Mouse (Mus musculus) hindbrain, embryonic 12.5 days (tissue): ENCODE data around the gene Tbpl1. TPM values are rescaled to one million over a fixed set of nuclear protein-coding genes. Genes with fewer than 3 reads are reported as not detected.

Experiments
- ATAC-seq: fragments of 200-750 bp; cut with Nextera tagmentation; 2 replicates; pipeline ENCODE4 v1.8.0; 2017; ENCODE audit warnings: moderate TSS enrichment; ENCODE audit not compliant: low FRiP score
- H3K27ac ChIP-seq: fragments of 300-500 bp; sonication (generic); 2 replicates; pipeline ENCODE4 v1.5.1; 2016; ENCODE audit warnings: mild to moderate bottlenecking
- H3K27me3 ChIP-seq: fragments of 300-500 bp; sonication (generic); 2 replicates; pipeline ENCODE4 v1.6.1; 2016; ENCODE audit warnings: mild to moderate bottlenecking
- H3K36me3 ChIP-seq: fragments of 300-500 bp; sonication (generic); 2 replicates; pipeline ENCODE4 v1.6.1; 2016; ENCODE audit warnings: mild to moderate bottlenecking
- H3K4me1 ChIP-seq: fragments of 300-500 bp; sonication (generic); 2 replicates; pipeline ENCODE4 v1.6.1; 2016
- H3K4me2 ChIP-seq: fragments of 300-500 bp; sonication (generic); replicated peaks from 2 replicates; pipeline ENCODE4 v1.6.1; 2016; ENCODE audit warnings: mild to moderate bottlenecking
- H3K4me3 ChIP-seq: fragments of 300-500 bp; sonication (generic); 2 replicates; pipeline ENCODE4 v1.5.1; 2016; ENCODE audit warnings: mild to moderate bottlenecking
- H3K9ac ChIP-seq: fragments of 300-500 bp; sonication (generic); 2 replicates; pipeline ENCODE4 v1.6.1; 2016; ENCODE audit warnings: mild to moderate bottlenecking, moderate library complexity
- H3K9me3 ChIP-seq: fragments of 300-500 bp; sonication (generic); replicated peaks from 2 replicates; pipeline ENCODE4 v1.6.1; 2016; ENCODE audit warnings: mild to moderate bottlenecking
- WGBS: fragments of 180-500 bp; shearing (Covaris S2); methylation state at CpG from one replicate; pipeline ENCODE4 v1.1.7; 2016; 5-methylcytosine and 5-hydroxymethylcytosine counted together
- polyA plus RNA-seq: library from polyadenylated mRNA; unstranded; fragments of >200 nt; fragmentation: Nextera tagmentation; extraction: Ambion mirVana; gene quantifications from 2 replicates; pipeline ENCODE4 v1.2.1, GENCODE M21; 2016

Tbpl1 gene
- polyA plus RNA-seq, 1 experiment from 2014 or later = 113 TPM

DNA sequence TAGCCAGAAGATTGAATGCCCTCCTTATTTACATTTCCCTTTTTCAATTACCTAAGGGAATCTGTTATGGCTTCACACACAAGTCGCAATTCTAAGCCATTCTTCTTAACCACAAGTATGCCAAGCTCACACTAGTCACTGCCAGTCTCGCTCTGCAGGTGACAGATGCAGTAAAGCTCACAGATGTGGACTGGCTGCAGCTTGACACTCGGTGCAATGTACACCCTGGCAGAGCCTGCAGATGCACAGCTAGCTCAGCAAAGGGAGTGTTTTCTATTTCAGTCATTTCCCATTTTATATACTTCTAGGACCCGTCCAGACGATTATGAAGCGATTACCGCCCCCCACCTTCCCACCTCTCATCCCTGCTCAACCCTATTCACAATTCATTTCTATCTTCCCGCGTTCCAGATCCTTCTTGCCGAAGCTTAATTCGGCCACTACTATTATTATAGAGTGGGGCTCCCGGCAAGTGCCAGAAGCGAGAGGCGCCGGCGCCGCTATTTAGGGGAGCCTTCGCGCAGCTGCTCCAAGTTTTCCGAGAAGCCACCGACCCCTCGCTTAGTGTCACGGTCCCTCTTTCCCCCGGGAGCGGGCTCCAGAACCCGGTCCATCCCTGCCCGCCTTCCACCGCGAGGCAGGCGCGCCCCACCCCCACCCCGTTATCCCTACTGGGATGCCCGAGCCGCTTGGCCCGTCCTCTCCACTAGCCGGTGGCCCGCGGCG, 1.3 kb downstream of the Tbpl1 start:
- H3K36me3 ChIP-seq = no peaks in the 10 kb centered on the region
- ATAC-seq = peak; percentile 81
- H3K27ac ChIP-seq = peak overlapping the region; percentile 96
- no peaks in the 10 kb centered on the region for H3K9me3 ChIP-seq
- peak overlapping the region; percentile 99 for H3K4me3 ChIP-seq
- H3K4me2 ChIP-seq = peak overlapping the region; percentile 92
- H3K9ac ChIP-seq = peak overlapping the region; percentile 98
- under 1% methylated on average over 38 of the region's 39 CpGs for WGBS
- H3K27me3 ChIP-seq = no peaks in the 10 kb centered on the region
- H3K4me1 ChIP-seq = peaks cover 26% of the 10 kb centered on the region

GRCm38 (mm10) chr10:22728257-22728656, 3.5 kb downstream of the Tbpl1 start:
- peaks cover 26% of the 10 kb centered on the region for H3K4me1 ChIP-seq
- H3K4me3 ChIP-seq = no peak overlapping the region
- no peaks in the 10 kb centered on the region for H3K9me3 ChIP-seq
- no peak overlapping the region for H3K4me2 ChIP-seq
- no peaks in the 10 kb centered on the region for H3K36me3 ChIP-seq
- H3K27ac ChIP-seq = no peak overlapping the region
- no peak overlapping the region for H3K9ac ChIP-seq
- ATAC-seq = no peak
- 97% methylated on average over 1 of the region's 1 CpGs for WGBS
- H3K27me3 ChIP-seq = no peaks in the 10 kb centered on the region

GRCm38 (mm10) chr10:22726295-22726694, 5.4 kb downstream of the Tbpl1 start:
- Histone ChIP-seq H3K36me3 (no peaks in the 10 kb centered on the region), H3K27ac (0 out of 2 replicates have a peak overlapping the region, but pooled peaks have one; percentile 25), H3K27me3 (no peaks in the 10 kb centered on the region), H3K9me3 (no peaks in the 10 kb centered on the region), H3K4me1 (peaks cover 26% of the 10 kb centered on the region), H3K9ac (no peak overlapping the region), H3K4me2 (no peak overlapping the region), H3K4me3 (no peak overlapping the region)
- 67% methylated on average over 7 of the region's 7 CpGs for WGBS
- no peak for ATAC-seq

DNA sequence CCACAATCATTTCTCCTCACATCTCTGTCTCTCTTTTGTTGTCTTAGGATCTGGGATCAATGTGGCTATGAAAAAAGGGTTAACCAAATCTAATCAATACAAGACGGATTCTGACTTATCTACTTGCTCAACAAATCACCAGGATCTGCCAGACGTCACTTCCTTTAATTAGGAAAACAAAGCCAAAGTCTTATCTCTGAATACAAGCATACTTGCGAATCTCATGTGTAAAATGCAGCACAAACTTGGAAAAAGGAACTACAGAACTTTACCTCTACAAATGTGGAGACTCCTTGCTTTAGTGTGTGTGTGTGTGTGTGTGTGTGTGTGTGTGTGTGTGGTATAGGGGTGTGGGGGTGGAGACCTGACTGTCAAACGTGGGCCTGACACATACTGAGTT, 6.6 kb downstream of the Tbpl1 start:
- no peak overlapping the region for H3K9ac ChIP-seq
- WGBS = 73% methylated on average over 4 of the region's 4 CpGs
- no peaks in the 10 kb centered on the region for H3K27me3 ChIP-seq
- H3K27ac ChIP-seq = no peak overlapping the region
- no peak overlapping the region for H3K4me2 ChIP-seq
- H3K4me1 ChIP-seq = peaks cover 25% of the 10 kb centered on the region
- no peak for ATAC-seq
- H3K36me3 ChIP-seq = no peaks in the 10 kb centered on the region
- no peak overlapping the region for H3K4me3 ChIP-seq
- no peaks in the 10 kb centered on the region for H3K9me3 ChIP-seq

- Histone ChIP-seq H3K27me3 (no peaks in the 10 kb centered on the region), H3K4me3 (no peak overlapping the region), H3K4me2 (no peak overlapping the region), H3K36me3 (no peaks in the 10 kb centered on the region), H3K27ac (no peak overlapping the region), H3K9me3 (no peaks in the 10 kb centered on the region), H3K9ac (no peak overlapping the region), H3K4me1 (0 out of 2 replicates have a peak, but pooled peaks cover 5% of the 10 kb centered on the region)
- ATAC-seq = no peak
- 92% methylated on average over 5 of the region's 5 CpGs for WGBS
These were observed 10.8 kb downstream of the Tbpl1 start for GRCm38 (mm10) chr10:22720781-22721529.

- Histone ChIP-seq H3K27me3 (no peaks in the 10 kb centered on the region), H3K27ac (no peak overlapping the region), H3K9ac (no peak overlapping the region), H3K4me1 (0 out of 2 replicates have a peak, but pooled peaks cover 7% of the 10 kb centered on the region), H3K4me3 (no peak overlapping the region), H3K36me3 (no peaks in the 10 kb centered on the region), H3K9me3 (no peaks in the 10 kb centered on the region), H3K4me2 (no peak overlapping the region)
- no peak for ATAC-seq
- WGBS = 55% methylated on average over 4 of the region's 4 CpGs
These were observed 13.3 kb downstream of the Tbpl1 start for GRCm38 (mm10) chr10:22718475-22718874.

- no peak overlapping the region for H3K4me2 ChIP-seq
- no peak overlapping the region for H3K9ac ChIP-seq
- no peak overlapping the region for H3K27ac ChIP-seq
- H3K9me3 ChIP-seq = no peaks in the 10 kb centered on the region
- 73% methylated on average over 4 of the region's 4 CpGs for WGBS
- H3K36me3 ChIP-seq = peaks cover 8% of the 10 kb centered on the region
- 0 out of 2 replicates have a peak, but pooled peaks cover 7% of the 10 kb centered on the region for H3K4me1 ChIP-seq
- 0 out of 2 replicates have a peak, but pooled peaks have one; percentile 24 for ATAC-seq
- H3K4me3 ChIP-seq = no peak overlapping the region
- no peaks in the 10 kb centered on the region for H3K27me3 ChIP-seq
These were observed 17.2 kb downstream of the Tbpl1 start for GRCm38 (mm10) chr10:22714520-22714919.

- H3K4me3 ChIP-seq = no peak overlapping the region
- H3K27ac ChIP-seq = no peak overlapping the region
- no peak overlapping the region for H3K9ac ChIP-seq
- 0 out of 2 replicates have a peak, but pooled peaks cover 2% of the 10 kb centered on the region for H3K4me1 ChIP-seq
- no peaks in the 10 kb centered on the region for H3K27me3 ChIP-seq
- WGBS = 83% methylated on average over 2 of the region's 2 CpGs
- no peak for ATAC-seq
- H3K4me2 ChIP-seq = no peak overlapping the region
- peaks cover 22% of the 10 kb centered on the region for H3K36me3 ChIP-seq
- H3K9me3 ChIP-seq = no peaks in the 10 kb centered on the region
These were observed 18.8 kb downstream of the Tbpl1 start for GRCm38 (mm10) chr10:22712955-22713354.

DNA sequence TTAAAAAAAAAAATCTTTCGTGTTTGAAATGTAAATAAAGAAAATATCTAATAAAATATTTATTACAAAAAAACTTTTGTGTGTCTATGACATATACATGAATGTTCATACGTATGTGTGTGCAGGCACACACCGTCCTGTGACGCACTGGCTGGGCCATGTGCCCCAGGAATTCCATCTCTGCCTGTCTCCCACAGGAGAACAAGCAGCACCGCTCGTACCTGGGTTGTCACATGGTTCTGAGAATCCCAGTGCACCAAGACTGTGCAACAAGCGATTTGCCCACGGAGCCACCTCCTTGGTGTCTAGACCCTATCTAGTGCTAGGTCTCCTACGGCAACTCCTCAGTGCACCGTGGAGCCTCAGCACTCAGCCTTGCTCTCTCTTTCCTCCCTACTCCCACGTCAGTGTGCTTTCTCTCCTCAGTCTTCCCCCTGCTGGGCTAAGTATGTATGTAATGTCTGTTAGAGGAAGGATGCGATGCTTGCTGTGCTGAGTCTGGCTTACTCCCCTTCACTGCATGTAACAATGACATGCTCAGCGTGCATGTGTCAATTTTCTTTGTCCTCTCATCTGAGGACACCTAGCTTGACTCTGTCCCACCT, 21.5 kb downstream of the Tbpl1 start:
- Histone ChIP-seq H3K36me3 (peaks cover 48% of the 10 kb centered on the region), H3K4me3 (no peak overlapping the region), H3K4me2 (no peak overlapping the region), H3K27me3 (no peaks in the 10 kb centered on the region), H3K9me3 (no peaks in the 10 kb centered on the region), H3K4me1 (0 out of 2 replicates have a peak, but pooled peaks cover 2% of the 10 kb centered on the region), H3K27ac (no peak overlapping the region), H3K9ac (no peak overlapping the region)
- WGBS = 84% methylated on average over 13 of the region's 13 CpGs
- ATAC-seq = no peak

GRCm38 (mm10) chr10:22708190-22708843, 23.4 kb downstream of the Tbpl1 start:
- no peak overlapping the region for H3K27ac ChIP-seq
- H3K9me3 ChIP-seq = no peaks in the 10 kb centered on the region
- H3K4me1 ChIP-seq = no peaks in the 10 kb centered on the region
- H3K27me3 ChIP-seq = no peaks in the 10 kb centered on the region
- 94% methylated on average over 7 of the region's 7 CpGs for WGBS
- no peak overlapping the region for H3K9ac ChIP-seq
- ATAC-seq = no peak
- no peak overlapping the region for H3K4me2 ChIP-seq
- peaks cover 57% of the 10 kb centered on the region for H3K36me3 ChIP-seq
- no peak overlapping the region for H3K4me3 ChIP-seq

DNA sequence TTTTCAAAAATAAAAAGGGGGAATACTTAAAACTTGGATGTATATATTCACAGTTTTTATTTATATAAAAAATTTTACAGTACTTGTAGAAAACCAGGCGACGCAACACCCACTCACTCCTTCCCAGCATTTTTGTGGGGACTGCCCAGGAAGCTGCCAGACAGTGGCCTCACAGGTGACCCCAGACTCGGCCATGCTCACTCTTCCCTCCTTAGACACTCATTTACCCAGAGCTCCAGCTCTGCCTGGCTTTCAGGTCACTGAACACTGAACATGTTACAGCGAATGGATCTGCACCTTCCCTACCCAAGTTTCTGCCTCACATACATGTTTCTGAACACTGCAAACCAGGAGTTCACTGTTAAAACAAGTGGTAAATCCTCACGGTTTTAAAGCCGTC, 27.9 kb downstream of the Tbpl1 start:
- H3K4me1 ChIP-seq = peaks cover 9% of the 10 kb centered on the region; the same call in 1 of the 2 replicates

More for the DNA sequence above, 27.9 kb downstream of the Tbpl1 start:
- Histone ChIP-seq H3K9ac (no peak overlapping the region), H3K4me3 (no peak overlapping the region), H3K27ac (no peak overlapping the region), H3K4me2 (no peak overlapping the region), H3K9me3 (no peaks in the 10 kb centered on the region), H3K27me3 (no peaks in the 10 kb centered on the region), H3K36me3 (peaks cover 57% of the 10 kb centered on the region)
- ATAC-seq = no peak
- WGBS = 93% methylated on average over 6 of the region's 6 CpGs
